Mouse (Mus musculus): ENCODE measurements around the gene Hspe1.

Hspe1 gene

DNA sequence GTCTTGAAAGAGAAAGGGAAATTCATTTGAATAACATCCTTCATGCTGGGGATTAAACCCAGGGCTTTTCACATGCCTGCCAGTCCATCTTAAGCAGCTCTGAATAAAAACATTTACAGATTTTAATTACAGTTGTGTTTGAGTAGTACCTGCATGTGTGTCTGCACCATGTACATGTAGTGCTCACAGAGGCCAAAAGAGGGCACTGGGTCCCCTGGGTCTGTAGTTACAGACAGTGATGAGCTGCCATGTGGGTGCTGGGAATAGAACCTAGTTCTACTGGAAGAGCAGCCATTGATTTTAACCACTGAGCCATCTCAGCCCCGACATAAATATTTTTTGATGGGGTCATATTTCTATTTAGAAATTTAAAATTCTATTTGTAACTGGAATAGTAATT lies 47.9 kb downstream of the Hspe1 start:
- no peak for DNase-seq

Data from liver (tissue).